Mouse (Mus musculus) stomach, embryonic 14.5 days (tissue): ENCODE results near the gene B3gnt9. TPM values are rescaled to one million over a fixed set of nuclear protein-coding genes. Genes with fewer than 3 reads are reported as not detected.

ENCODE experiments used
- ATAC-seq: fragments of 200-750 bp; cut with Nextera tagmentation; 2 replicates; pipeline ENCODE4 v1.8.0; 2017; ENCODE audit warnings: low read depth, moderate TSS enrichment; ENCODE audit not compliant: insufficient number of reproducible peaks, insufficient read depth, low FRiP score
- H3K27ac ChIP-seq: fragments of 300-500 bp; sonication (generic); 2 replicates; pipeline ENCODE4 v1.5.1; 2014; ENCODE audit warnings: mild to moderate bottlenecking, low read length, moderate library complexity, mixed read lengths
- H3K27me3 ChIP-seq: fragments of 300-500 bp; sonication (generic); 2 replicates; pipeline ENCODE4 v1.6.1; 2014; ENCODE audit warnings: low read length, control low read depth, mixed read lengths; ENCODE audit not compliant: control insufficient read depth, insufficient read depth
- H3K36me3 ChIP-seq: fragments of 300-500 bp; sonication (generic); 2 replicates; pipeline ENCODE4 v1.6.1; 2014; ENCODE audit warnings: mild to moderate bottlenecking, control low read depth, low read length, moderate library complexity, mixed read lengths; ENCODE audit not compliant: control insufficient read depth, insufficient read depth
- H3K4me1 ChIP-seq: fragments of 300-500 bp; sonication (generic); 2 replicates; pipeline ENCODE4 v1.6.1; 2014; ENCODE audit warnings: low read length, control low read depth, mixed read lengths; ENCODE audit not compliant: control insufficient read depth, insufficient read depth
- H3K4me2 ChIP-seq: fragments of 300-500 bp; sonication (generic); replicated peaks from 2 replicates; pipeline ENCODE4 v1.6.1; 2014; ENCODE audit warnings: low read depth, low read length, control low read depth
- H3K4me3 ChIP-seq: fragments of 300-500 bp; sonication (generic); 2 replicates; pipeline ENCODE4 v1.5.1; 2014; ENCODE audit warnings: low read depth, low read length, control low read depth
- H3K9ac ChIP-seq: fragments of 300-500 bp; sonication (generic); replicated peaks from 2 replicates; pipeline ENCODE4 v1.6.1; 2014; ENCODE audit warnings: low read depth, mild to moderate bottlenecking, control low read depth, low read length, moderate library complexity, mixed read lengths
- H3K9me3 ChIP-seq: fragments of 300-500 bp; sonication (generic); 2 replicates; pipeline ENCODE4 v1.6.1; 2016; ENCODE audit warnings: low read depth, low read length, control low read depth; ENCODE audit not compliant: control insufficient read depth
- WGBS: fragments of 180-500 bp; shearing (Covaris S2); extraction: QIAGEN DNeasy Blood & Tissue Kit; methylation state at CpG from one replicate; pipeline ENCODE4 v1.1.7; 2014; 5-methylcytosine and 5-hydroxymethylcytosine counted together
- polyA plus RNA-seq: library from polyadenylated mRNA; unstranded; fragments of >200 nt; fragmentation: Nextera tagmentation; extraction: Ambion mirVana; gene quantifications from 2 replicates; pipeline ENCODE4 v1.2.1, GENCODE M21; 2014

The B3gnt9 gene
- polyA plus RNA-seq, 1 experiment from 2014 or later = 22.7 TPM

DNA sequence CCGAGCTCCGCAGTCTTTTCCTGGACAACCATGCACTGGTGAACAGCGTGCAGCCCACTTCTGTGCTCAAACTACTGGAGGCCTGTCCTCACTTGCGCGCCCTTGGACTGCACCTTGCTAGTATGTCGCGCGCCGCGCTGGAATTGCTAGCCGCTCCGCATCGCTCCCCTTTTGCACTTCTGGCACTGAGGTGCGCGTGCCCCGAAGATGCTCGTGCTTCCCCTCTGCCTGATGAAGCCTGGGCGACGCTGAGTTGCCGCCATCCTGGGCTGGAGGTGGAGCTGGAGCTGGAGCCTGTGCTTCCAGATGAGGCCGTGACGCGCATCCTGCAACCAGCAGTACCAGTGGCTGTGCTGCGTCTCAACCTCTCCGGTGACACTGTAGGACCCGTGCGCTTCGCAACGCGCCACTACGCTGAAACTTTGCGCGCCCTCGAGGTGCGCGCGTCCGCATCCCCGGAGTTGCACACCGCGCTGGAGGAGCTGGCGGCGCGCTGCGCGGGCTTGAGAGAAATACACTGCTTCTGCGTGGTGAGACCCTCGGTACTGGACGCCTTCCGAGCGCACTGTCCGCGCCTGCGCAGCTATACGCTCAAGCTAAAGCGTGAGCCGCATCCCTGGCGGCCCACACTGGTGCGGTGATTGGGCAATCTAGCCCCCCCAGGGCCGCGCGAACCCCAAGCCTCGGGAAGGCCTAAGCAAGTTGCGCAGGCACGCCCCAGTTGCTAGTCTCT lies 13.6 kb upstream of the B3gnt9 start:
- H3K4me1 ChIP-seq = peaks cover 21% of the 10 kb centered on the region
- peak; percentile 38 for ATAC-seq
- no peak overlapping the region; the same call in 1 of the 2 replicates for H3K9ac ChIP-seq
- H3K36me3 ChIP-seq = no peaks in the 10 kb centered on the region
- no peaks in the 10 kb centered on the region for H3K9me3 ChIP-seq
- under 1% methylated on average over 65 of the region's 65 CpGs for WGBS
- peak overlapping the region; percentile 76 for H3K4me2 ChIP-seq
- H3K27me3 ChIP-seq = peaks cover 55% of the 10 kb centered on the region
- H3K4me3 ChIP-seq = peak overlapping the region; percentile 40
- no peak overlapping the region for H3K27ac ChIP-seq

DNA sequence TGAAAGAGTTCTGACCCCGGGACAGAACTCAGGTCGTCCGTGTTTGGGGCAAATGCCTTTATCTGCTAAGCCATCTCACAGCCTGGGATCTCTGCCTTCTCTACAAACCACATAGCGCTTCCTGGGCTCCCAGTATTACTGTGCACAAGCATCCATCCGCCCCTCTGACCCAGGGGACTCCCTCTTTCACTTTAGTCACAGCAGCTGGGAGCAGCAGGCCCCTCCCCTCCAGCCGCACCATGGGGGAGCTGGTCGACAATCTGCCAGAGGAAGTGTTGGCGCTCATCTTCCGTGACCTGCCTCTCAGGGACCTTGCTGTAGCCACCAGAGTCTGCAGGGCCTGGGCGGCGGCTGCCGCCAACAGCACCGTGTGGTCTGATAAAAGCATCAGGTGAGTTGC lies 11.8 kb upstream of the B3gnt9 start:
- peaks cover 21% of the 10 kb centered on the region for H3K4me1 ChIP-seq
- H3K27ac ChIP-seq = no peak overlapping the region
- H3K4me3 ChIP-seq = no peak overlapping the region
- no peak overlapping the region for H3K4me2 ChIP-seq
- H3K9ac ChIP-seq = no peak overlapping the region
- WGBS = 26% methylated on average over 13 of the region's 13 CpGs
- H3K9me3 ChIP-seq = no peaks in the 10 kb centered on the region
- peaks cover 45% of the 10 kb centered on the region for H3K27me3 ChIP-seq
- no peak for ATAC-seq
- H3K36me3 ChIP-seq = no peaks in the 10 kb centered on the region

DNA sequence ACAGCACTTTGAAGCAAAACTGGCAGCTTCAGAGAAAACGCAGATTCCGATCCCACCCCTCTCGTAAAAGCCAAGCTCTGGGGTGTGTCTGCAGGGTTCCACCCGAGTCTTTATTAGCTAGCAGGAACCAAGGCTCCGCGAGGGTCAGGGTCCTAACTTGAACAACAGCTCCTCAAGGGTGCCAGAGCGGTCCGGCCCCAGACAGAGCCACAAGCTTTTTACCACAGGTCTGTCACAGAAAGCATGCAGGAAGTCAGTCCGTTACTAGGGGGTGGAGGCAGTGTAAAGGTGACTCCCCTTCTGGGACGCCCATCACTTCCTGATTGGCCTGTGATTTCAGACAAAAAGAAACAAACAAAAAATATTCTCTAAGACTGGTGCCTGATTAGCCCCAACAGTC lies 10.2 kb upstream of the B3gnt9 start:
- no peak overlapping the region for H3K27ac ChIP-seq
- H3K4me3 ChIP-seq = peak overlapping the region; percentile 71
- H3K4me2 ChIP-seq = peak overlapping the region; percentile 76
- no peaks in the 10 kb centered on the region for H3K36me3 ChIP-seq
- no peaks in the 10 kb centered on the region for H3K9me3 ChIP-seq
- no peak for ATAC-seq
- 11% methylated on average over 10 of the region's 10 CpGs for WGBS
- H3K27me3 ChIP-seq = peaks cover 32% of the 10 kb centered on the region
- H3K9ac ChIP-seq = no peak overlapping the region; the same call in 1 of the 2 replicates
- peaks cover 21% of the 10 kb centered on the region for H3K4me1 ChIP-seq

DNA sequence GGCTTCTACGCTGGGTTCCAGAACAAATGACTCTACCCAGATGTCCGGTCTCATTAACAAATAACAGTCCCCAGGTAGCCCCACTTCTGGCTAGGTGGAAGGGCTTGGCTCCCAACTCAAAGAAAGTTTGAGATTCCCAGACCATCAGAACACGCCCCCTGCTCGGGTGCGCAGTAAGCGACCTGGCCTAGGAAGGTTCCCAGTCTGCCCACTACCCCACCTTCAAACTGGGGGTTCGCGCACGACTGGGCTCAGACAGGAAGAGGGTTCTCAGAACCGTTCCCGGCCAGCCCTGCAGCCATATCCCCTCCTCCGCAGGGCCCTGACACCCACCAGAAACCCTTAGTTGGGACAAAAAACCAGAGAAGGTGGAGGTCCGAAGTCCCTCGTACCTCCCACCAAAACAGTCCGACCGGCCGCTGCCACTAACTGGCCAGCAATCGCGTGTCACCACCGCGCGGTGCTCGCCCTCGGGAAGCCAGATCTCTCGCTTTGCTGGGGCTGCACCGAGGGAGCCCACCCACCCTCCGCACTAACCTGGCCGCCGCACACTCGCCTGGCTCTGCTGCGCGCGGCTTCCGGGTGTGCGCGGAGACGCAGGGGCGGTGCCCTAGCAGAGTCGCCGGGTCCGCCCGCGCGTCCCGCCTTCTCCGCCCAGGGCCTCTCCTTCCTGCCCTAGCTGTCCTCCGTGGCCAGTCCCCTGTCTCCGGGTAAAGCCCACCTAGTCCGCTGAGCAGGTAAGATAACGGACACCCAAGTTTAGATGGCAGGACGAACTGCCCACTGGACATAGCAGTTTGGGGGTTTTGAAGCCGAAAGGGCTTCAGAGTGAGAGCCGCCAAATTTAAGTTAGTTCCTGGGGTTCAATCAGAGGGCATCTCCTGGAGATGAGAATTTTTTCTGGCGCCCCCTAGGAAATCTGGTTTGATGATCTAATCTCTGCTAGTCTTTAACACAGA lies 9.3 kb upstream of the B3gnt9 start, which contains the start of the genes Tradd and Fbxl8:
TSS of gene Tradd (minus strand) at position 586 of the 959 bp plus-strand sequence.
TSS of gene Fbxl8 (plus strand) at position 625 of the 959 bp plus-strand sequence.
- no peak within 1 kb of the TSS for H3K27ac ChIP-seq
- H3K27me3 ChIP-seq = peaks cover 33% of the 10 kb centered on the region
- WGBS = 1% methylated on average over 54 of the region's 54 CpGs
- peak within 1 kb of the TSS; percentile 71 for H3K4me3 ChIP-seq
- peak; percentile 83 for ATAC-seq
- no peaks in the 10 kb centered on the region for H3K9me3 ChIP-seq
- peaks cover 19% of the 10 kb centered on the region for H3K4me1 ChIP-seq
- H3K36me3 ChIP-seq = no peaks in the 10 kb centered on the region
- peak within 1 kb of the TSS; percentile 76 for H3K4me2 ChIP-seq
- H3K9ac ChIP-seq = peak within 1 kb of the TSS; percentile 41

DNA sequence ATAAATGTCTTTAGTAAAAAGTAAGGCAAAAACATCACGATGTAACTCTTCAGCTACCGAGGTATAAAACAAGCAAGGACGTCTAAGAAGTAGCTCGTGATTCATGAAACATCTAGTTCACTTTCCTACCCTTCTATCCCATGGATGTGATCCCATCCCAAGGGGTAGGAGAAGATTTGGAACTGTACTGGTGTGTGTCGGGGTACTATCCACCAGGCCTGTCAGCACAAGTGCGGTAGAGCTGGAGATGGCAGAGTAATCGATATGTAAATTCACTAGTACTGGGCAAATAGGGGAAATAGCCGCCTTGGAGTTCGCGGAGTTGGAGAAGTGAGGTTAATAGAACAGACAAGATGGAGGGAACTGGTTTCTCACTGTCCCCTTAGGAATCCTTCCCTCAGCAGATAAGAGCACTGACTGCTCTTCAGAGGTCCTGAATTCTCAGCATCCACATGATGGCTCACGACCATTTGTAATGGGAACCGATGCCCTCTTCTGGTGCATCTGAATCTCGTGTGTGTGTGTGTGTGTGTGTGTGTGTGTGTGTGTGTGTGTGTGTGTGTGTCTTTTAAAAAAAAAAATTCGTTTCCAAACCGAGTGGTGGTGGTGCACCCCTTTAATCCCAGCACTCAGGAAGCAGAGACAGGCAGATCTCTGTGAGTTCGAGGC lies 8.4 kb upstream of the B3gnt9 start:
- H3K9me3 ChIP-seq = no peaks in the 10 kb centered on the region
- 0 out of 2 replicates have a peak overlapping the region, but pooled peaks have one; percentile 71 for H3K4me3 ChIP-seq
- no peak overlapping the region for H3K27ac ChIP-seq
- no peak overlapping the region for H3K9ac ChIP-seq
- H3K4me2 ChIP-seq = peak overlapping the region; percentile 76
- ATAC-seq = no peak
- 45% methylated on average over 15 of the region's 16 CpGs for WGBS
- peaks cover 19% of the 10 kb centered on the region for H3K4me1 ChIP-seq
- H3K36me3 ChIP-seq = no peaks in the 10 kb centered on the region
- peaks cover 31% of the 10 kb centered on the region for H3K27me3 ChIP-seq

DNA sequence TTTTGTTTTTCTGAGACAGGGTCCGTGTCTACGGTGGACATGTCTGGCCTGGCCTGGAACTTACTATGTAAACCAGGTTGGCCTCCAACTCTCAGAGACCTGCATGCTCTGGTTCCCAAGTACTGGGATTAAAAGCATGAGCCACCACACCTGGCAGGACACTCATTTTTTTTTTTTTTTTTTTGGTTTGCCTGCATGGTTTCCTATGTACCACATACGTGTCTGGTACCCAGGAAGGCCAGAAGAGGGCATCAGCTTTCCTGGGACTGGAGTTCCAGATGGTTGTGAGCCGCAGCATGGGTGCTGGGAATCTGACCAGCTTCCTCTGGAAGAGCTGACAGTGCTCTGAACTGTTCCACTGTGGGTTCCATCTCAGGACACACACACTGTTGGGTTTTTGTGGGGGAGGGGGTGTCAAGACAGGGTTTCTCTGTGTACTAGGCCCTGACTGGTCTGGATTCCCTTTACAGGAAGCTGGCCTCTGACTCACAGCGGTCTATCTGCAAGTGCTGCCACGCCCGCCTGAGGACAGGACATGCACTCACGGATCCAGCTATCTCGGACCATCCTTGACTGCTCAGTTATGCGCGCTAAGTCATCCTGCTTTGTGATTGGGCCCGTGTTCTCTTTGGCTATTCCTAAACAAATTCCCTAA lies 6.5 kb upstream of the B3gnt9 start:
- Histone ChIP-seq H3K36me3 (no peaks in the 10 kb centered on the region), H3K9me3 (no peaks in the 10 kb centered on the region), H3K4me1 (peaks cover 14% of the 10 kb centered on the region; the same call in 1 of the 2 replicates), H3K27me3 (peaks cover 23% of the 10 kb centered on the region), H3K9ac (no peak overlapping the region), H3K27ac (no peak overlapping the region), H3K4me2 (no peak overlapping the region), H3K4me3 (no peak overlapping the region)
- 89% methylated on average over 12 of the region's 12 CpGs for WGBS
- ATAC-seq = no peak

DNA sequence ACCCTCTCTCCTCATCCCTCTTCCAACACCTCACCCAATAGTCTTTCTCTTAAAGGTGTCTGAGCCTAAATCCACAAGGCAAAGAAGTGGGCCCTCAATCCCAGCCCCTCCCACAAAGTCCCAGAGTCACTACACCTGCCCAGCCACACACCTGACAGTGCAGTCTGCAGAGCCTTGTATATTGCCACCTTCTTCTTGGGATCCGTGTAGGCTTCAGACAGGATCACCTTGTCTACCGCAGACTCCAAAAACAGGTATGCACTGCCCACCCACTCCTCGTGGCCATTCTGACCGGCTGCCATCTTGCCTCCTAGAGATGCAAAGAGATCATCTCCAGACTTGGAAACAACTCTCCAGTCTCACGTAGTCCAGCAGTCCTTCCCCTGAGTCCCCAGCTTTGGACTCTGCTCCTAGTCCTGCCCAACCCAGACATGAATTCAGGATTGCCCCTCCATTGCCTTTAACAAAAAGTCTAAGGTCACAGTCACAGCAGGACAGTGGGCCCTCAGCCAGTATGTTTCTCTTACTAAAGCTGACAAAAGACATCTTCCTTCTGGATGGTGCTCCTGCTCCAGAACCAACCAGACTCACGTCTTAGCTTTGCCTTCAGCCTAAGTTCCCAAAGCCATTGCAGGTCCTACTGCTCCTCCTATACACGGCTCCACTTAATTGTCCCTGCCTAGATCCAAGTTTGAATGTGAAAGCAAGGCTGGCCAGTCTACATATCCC lies 5.6 kb upstream of the B3gnt9 start:
- H3K4me2 ChIP-seq = no peak overlapping the region
- no peak overlapping the region for H3K9ac ChIP-seq
- H3K36me3 ChIP-seq = no peaks in the 10 kb centered on the region
- H3K4me1 ChIP-seq = peaks cover 14% of the 10 kb centered on the region
- H3K9me3 ChIP-seq = no peaks in the 10 kb centered on the region
- no peak overlapping the region for H3K27ac ChIP-seq
- 69% methylated on average over 7 of the region's 7 CpGs for WGBS
- no peak for ATAC-seq
- peaks cover 23% of the 10 kb centered on the region for H3K27me3 ChIP-seq
- H3K4me3 ChIP-seq = no peak overlapping the region
